Mouse (Mus musculus) lung, postnatal 0 days (tissue): Measurements from ENCODE around the gene Tmem40.

Experiments
- CTCF ChIP-seq: IDR thresholded peaks from 2 replicates; pipeline ENCODE4 v1.5.1; 2016; ENCODE audit warnings: antibody characterized with exemption, mild to moderate bottlenecking
- EP300 ChIP-seq: IDR thresholded peaks from 2 replicates; pipeline ENCODE4 v1.6.1; 2016; ENCODE audit warnings: antibody characterized with exemption, mild to moderate bottlenecking, control low read depth

- TF ChIP-seq EP300 (no peak), CTCF (no peak)
Observed at GRCm38 (mm10) chr6:115692163-115692950, 69.9 kb downstream of the Tmem40 start.
